ENCODE assay signal across 22 mouse cellular contexts in the genomic region with DNA sequence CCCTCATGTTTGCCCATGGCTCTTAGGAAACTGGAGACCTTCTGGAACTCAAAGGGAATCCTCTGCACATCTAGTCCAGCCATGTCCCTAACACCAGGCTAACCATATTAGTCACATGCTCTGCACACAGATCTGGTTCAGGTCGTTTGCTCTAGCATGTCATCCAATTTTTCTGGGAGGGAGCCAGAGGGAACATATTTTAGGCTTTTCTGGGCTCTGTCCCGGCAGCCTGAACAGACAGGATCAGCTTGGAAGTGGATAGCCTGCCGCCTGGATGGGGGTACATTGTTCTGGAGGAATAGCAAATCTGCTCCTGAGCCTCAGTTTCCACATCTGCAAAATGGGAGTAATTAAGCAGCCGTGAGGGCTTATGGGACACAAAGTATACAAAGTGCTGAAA. TPM values are rescaled to one million over a fixed set of nuclear protein-coding genes. Genes with fewer than 3 reads are reported as not detected.
DNase-seq lines count a peak whose midpoint lies in the region; ATAC-seq and TF ChIP-seq lines count a peak whose summit lies in the region.
"Had no signal": no experiment of that assay in that cellular context is flagged by ENCODE, and none has a peak within 500 bp of the region (broad histone marks: within the 10 kb centered on the region; RNA-seq: fewer than 3 reads in every experiment).

No protein-coding gene starts in this region.

- no peaks in the 10 kb centered on the region for H3K9me3 ChIP-seq in hindbrain, embryonic 15.5 days
- no peaks in the 10 kb centered on the region for H3K9me3 ChIP-seq in hindbrain, embryonic 11.5 days (ENCODE audit: control insufficient read depth, low read length)
- H3K9me3 ChIP-seq in lung, embryonic 15.5 days = no peaks in the 10 kb centered on the region
- H3K9me3 ChIP-seq in E14TG2a.4 (ENCODE audit: low read length) = peaks cover 4% of the 10 kb centered on the region
- H3K9me3 ChIP-seq: forebrain, embryonic 10.5 days; limb, embryonic 15.5 days; neural tube, embryonic 12.5 days had no signal

- H3K36me3 ChIP-seq in hindbrain, embryonic 15.5 days = no peaks in the 10 kb centered on the region
- H3K36me3 ChIP-seq in hindbrain, embryonic 11.5 days (ENCODE audit: control insufficient read depth, insufficient read depth, low read length) = no peaks in the 10 kb centered on the region
- H3K36me3 ChIP-seq in lung, embryonic 15.5 days = no peaks in the 10 kb centered on the region
- no peaks in the 10 kb centered on the region for H3K36me3 ChIP-seq in E14TG2a.4 (ENCODE audit: insufficient read depth, low read length)
- H3K36me3 ChIP-seq: forebrain, embryonic 10.5 days; G1E; limb, embryonic 15.5 days; neural tube, embryonic 12.5 days had no signal

- peak overlapping the region; percentile 64; the same call in 1 of the 2 replicates for H3K27ac ChIP-seq in hindbrain, embryonic 15.5 days (replicated peaks)
- no peak overlapping the region for H3K27ac ChIP-seq in hindbrain, embryonic 11.5 days (ENCODE audit: low read depth, low read length)
- peak overlapping the region; percentile 94 for H3K27ac ChIP-seq in lung, embryonic 15.5 days
- H3K27ac ChIP-seq in bone marrow macrophage, adult 2 months (ENCODE audit: insufficient read depth, low read depth, low read length) = peak overlapping the region; percentile 94
- H3K27ac ChIP-seq: neural tube, embryonic 12.5 days had no signal

- no peak for TF ChIP-seq POLR2A in lung, adult 2 months (IDR thresholded peaks at IDR 0.05; ENCODE audit: borderline replicate concordance, extremely low read depth, low read depth, low read length)
- no peak for TF ChIP-seq POLR2A in bone marrow macrophage, adult 2 months (IDR thresholded peaks at IDR 0.05; ENCODE audit: borderline replicate concordance, low read depth, low read length)

- 72% methylated on average over 4 of the region's 4 CpGs for WGBS in hindbrain, embryonic 15.5 days
- WGBS in hindbrain, embryonic 11.5 days = 78% methylated on average over 4 of the region's 4 CpGs
- 52% methylated on average over 4 of the region's 4 CpGs for WGBS in lung, embryonic 15.5 days
- 54% methylated on average over 4 of the region's 4 CpGs for WGBS in lung, adult 2 months

- no peak for ATAC-seq in hindbrain, embryonic 15.5 days (ENCODE audit: low FRiP score, low read depth)
- ATAC-seq in hindbrain, embryonic 11.5 days (ENCODE audit: low FRiP score) = no peak
- no peak for ATAC-seq in lung, embryonic 15.5 days (ENCODE audit: borderline replicate concordance, extremely low read depth, low FRiP score, low TSS enrichment)
- ATAC-seq: activated CD4-positive, CD25-positive, alpha-beta regulatory T cell, adult 4 months had no signal

- H3K4me2 ChIP-seq in hindbrain, embryonic 15.5 days = no peak overlapping the region
- no peak overlapping the region for H3K4me2 ChIP-seq in hindbrain, embryonic 11.5 days (replicated peaks; ENCODE audit: low read depth, low read length)
- H3K4me2 ChIP-seq in lung, embryonic 15.5 days = no peak overlapping the region
- H3K4me2 ChIP-seq: limb, embryonic 15.5 days; midbrain, embryonic 11.5 days; neural tube, embryonic 12.5 days had no signal

- TF ChIP-seq CTCF in lung, adult 2 months (IDR thresholded peaks at IDR 0.05; ENCODE audit: insufficient read depth, low read length) = no peak
- TF ChIP-seq CTCF in E14TG2a.4 (conservative IDR thresholded peaks at IDR 0.05; ENCODE audit: low read length) = no peak
- TF ChIP-seq CTCF in bone marrow macrophage, adult 2 months (IDR thresholded peaks at IDR 0.05; ENCODE audit: low read depth, low read length) = no peak

- H3K4me1 ChIP-seq in hindbrain, embryonic 15.5 days (replicated peaks) = peaks cover 28% of the 10 kb centered on the region
- peaks cover 3% of the 10 kb centered on the region; the same call in 1 of the 2 replicates for H3K4me1 ChIP-seq in hindbrain, embryonic 11.5 days (replicated peaks; ENCODE audit: control insufficient read depth, insufficient read depth, low read length)
- peaks cover 55% of the 10 kb centered on the region for H3K4me1 ChIP-seq in lung, embryonic 15.5 days
- peaks cover 20% of the 10 kb centered on the region for H3K4me1 ChIP-seq in lung, adult 2 months (ENCODE audit: control insufficient read depth, insufficient read depth, low read length)
- peaks cover 77% of the 10 kb centered on the region for H3K4me1 ChIP-seq in E14TG2a.4 (replicated peaks; ENCODE audit: low read depth, low read length)
- H3K4me1 ChIP-seq in bone marrow macrophage, adult 2 months (ENCODE audit: control insufficient read depth, insufficient read depth, low read length) = peaks cover 62% of the 10 kb centered on the region

- no peak for DNase-seq in hindbrain, embryonic 11.5 days (ENCODE audit: low spot score)
- DNase-seq in lung, adult 2 months = no peak
- no peak for DNase-seq in spleen, adult 12 weeks (ENCODE audit: low spot score)
- no peak for DNase-seq in spleen, postnatal 36 days (ENCODE audit: low spot score in 2 of 2)
- DNase-seq: adrenal gland, postnatal 10 days; cerebellum, adult 2 months; kidney, adult 18-20 months; kidney, postnatal 25 days; spleen, adult 18-20 months; thymus, adult 2 months had no signal

- H3K27me3 ChIP-seq in hindbrain, embryonic 15.5 days = peaks cover 25% of the 10 kb centered on the region
- peaks cover 11% of the 10 kb centered on the region for H3K27me3 ChIP-seq in hindbrain, embryonic 11.5 days (ENCODE audit: control insufficient read depth, insufficient read depth, low read length)
- H3K27me3 ChIP-seq in lung, embryonic 15.5 days = no peaks in the 10 kb centered on the region
- no peaks in the 10 kb centered on the region for H3K27me3 ChIP-seq in E14TG2a.4 (ENCODE audit: insufficient read depth, low read length)

- H3K4me3 ChIP-seq in hindbrain, embryonic 15.5 days = no peak overlapping the region
- H3K4me3 ChIP-seq in hindbrain, embryonic 11.5 days (ENCODE audit: low read depth, low read length) = no peak overlapping the region
- H3K4me3 ChIP-seq in lung, embryonic 15.5 days = no peak overlapping the region
- no peak overlapping the region for H3K4me3 ChIP-seq in lung, adult 2 months (replicated peaks; ENCODE audit: extremely low read depth, low read depth, low read length)
- H3K4me3 ChIP-seq in E14TG2a.4 (replicated peaks; ENCODE audit: low read length) = 0 out of 2 replicates have a peak overlapping the region, but pooled peaks have one; percentile 52
- H3K4me3 ChIP-seq in bone marrow macrophage, adult 2 months (ENCODE audit: insufficient read depth, low read length) = no peak overlapping the region
- H3K4me3 ChIP-seq: forebrain, embryonic 10.5 days; limb, embryonic 15.5 days; neural tube, embryonic 12.5 days had no signal

- no peak overlapping the region for H3K9ac ChIP-seq in hindbrain, embryonic 15.5 days
- H3K9ac ChIP-seq in hindbrain, embryonic 11.5 days (ENCODE audit: low read depth, low read length) = no peak overlapping the region
- no peak overlapping the region for H3K9ac ChIP-seq in lung, embryonic 15.5 days
- H3K9ac ChIP-seq: limb, embryonic 15.5 days; neural tube, embryonic 12.5 days had no signal

RNA-seq across cellular contexts. Expression of gene Pltp, which starts 3.6 kb away (rescaled TPM):
- 123 and 129 TPM in 2 replicates for polyA plus RNA-seq in hindbrain, embryonic 15.5 days (2015; fragmentation: Nextera tagmentation; extraction: Ambion mirVana)
- polyA plus RNA-seq in hindbrain, embryonic 11.5 days (2014; fragmentation: Nextera tagmentation; extraction: Ambion mirVana) = 62.2 and 67.6 TPM in 2 replicates
- 149 and 169 TPM in 2 replicates for polyA plus RNA-seq in lung, embryonic 15.5 days (2015; fragmentation: Nextera tagmentation; extraction: Ambion mirVana)
- 873 and 1,096 TPM in 2 replicates for polyA plus RNA-seq in lung, adult 2 months (2012; rRNA removed)
- 1,260 and 1,371 TPM in 2 replicates for polyA plus RNA-seq in bone marrow macrophage, adult 2 months (2012; ENCODE audit: insufficient read depth, insufficient read length, missing spikeins)
- polyA plus RNA-seq: G1E had no signal

RNA-seq across cellular contexts. Expression of gene Pcif1, which starts 18.0 kb away (rescaled TPM):
- polyA plus RNA-seq in hindbrain, embryonic 15.5 days (2015; fragmentation: Nextera tagmentation; extraction: Ambion mirVana) = 78.5 and 81.7 TPM in 2 replicates
- polyA plus RNA-seq in hindbrain, embryonic 11.5 days (2014; fragmentation: Nextera tagmentation; extraction: Ambion mirVana) = 58.1 and 60.0 TPM in 2 replicates
- 74.4 and 75.2 TPM in 2 replicates for polyA plus RNA-seq in lung, embryonic 15.5 days (2015; fragmentation: Nextera tagmentation; extraction: Ambion mirVana)
- polyA plus RNA-seq in lung, adult 2 months (2012; rRNA removed) = 42.9 and 44.3 TPM in 2 replicates
- polyA plus RNA-seq in bone marrow macrophage, adult 2 months (2012; ENCODE audit: insufficient read depth, insufficient read length, missing spikeins) = 27.1 and 27.6 TPM in 2 replicates

RNA-seq across cellular contexts. Expression of gene Neurl2, which starts 27.8 kb away (rescaled TPM):
- 6.3 and 7.9 TPM in 2 replicates for polyA plus RNA-seq in hindbrain, embryonic 15.5 days (2015; fragmentation: Nextera tagmentation; extraction: Ambion mirVana)
- polyA plus RNA-seq in hindbrain, embryonic 11.5 days (2014; fragmentation: Nextera tagmentation; extraction: Ambion mirVana) = 3.0 and 4.4 TPM in 2 replicates
- 6.6 and 7.5 TPM in 2 replicates for polyA plus RNA-seq in lung, embryonic 15.5 days (2015; fragmentation: Nextera tagmentation; extraction: Ambion mirVana)
- polyA plus RNA-seq in lung, adult 2 months (2012; rRNA removed) = 14.8 and 17.9 TPM in 2 replicates
- polyA plus RNA-seq in bone marrow macrophage, adult 2 months (2012; ENCODE audit: insufficient read depth, insufficient read length, missing spikeins) = 21.0 and 25.4 TPM in 2 replicates

RNA-seq across cellular contexts. Expression of gene Ctsa, which starts 28.4 kb away (rescaled TPM):
- polyA plus RNA-seq in hindbrain, embryonic 15.5 days (2015; fragmentation: Nextera tagmentation; extraction: Ambion mirVana) = 97.0 and 105 TPM in 2 replicates
- polyA plus RNA-seq in hindbrain, embryonic 11.5 days (2014; fragmentation: Nextera tagmentation; extraction: Ambion mirVana) = 85.7 and 92.0 TPM in 2 replicates
- 131 and 139 TPM in 2 replicates for polyA plus RNA-seq in lung, embryonic 15.5 days (2015; fragmentation: Nextera tagmentation; extraction: Ambion mirVana)
- 289 and 294 TPM in 2 replicates for polyA plus RNA-seq in lung, adult 2 months (2012; rRNA removed)
- polyA plus RNA-seq in bone marrow macrophage, adult 2 months (2012; ENCODE audit: insufficient read depth, insufficient read length, missing spikeins) = 632 and 760 TPM in 2 replicates

RNA-seq across cellular contexts. Expression of gene Spata25, which starts 32.8 kb away (rescaled TPM):
- 0.34 TPM in 1 of 2 replicates, not detected in the other for polyA plus RNA-seq in hindbrain, embryonic 15.5 days (2015; fragmentation: Nextera tagmentation; extraction: Ambion mirVana)
- not detected in 2 replicates for polyA plus RNA-seq in hindbrain, embryonic 11.5 days (2014; fragmentation: Nextera tagmentation; extraction: Ambion mirVana)
- not detected in 2 replicates for polyA plus RNA-seq in lung, embryonic 15.5 days (2015; fragmentation: Nextera tagmentation; extraction: Ambion mirVana)
- 0.54 and 1.1 TPM in 2 replicates for polyA plus RNA-seq in lung, adult 2 months (2012; rRNA removed)
- 1.4 TPM in 1 of 2 replicates, not detected in the other for polyA plus RNA-seq in bone marrow macrophage, adult 2 months (2012; ENCODE audit: insufficient read depth, insufficient read length, missing spikeins)
- polyA plus RNA-seq: activated CD4-positive, CD25-positive, alpha-beta regulatory T cell, adult 4 months; G1E; heart, embryonic 16.5 days; limb, embryonic 15.5 days; midbrain, embryonic 11.5 days; neural tube, embryonic 12.5 days; stomach, embryonic 14.5 days had no signal
